Mouse (Mus musculus): ENCODE data around the gene Mpzl2.

Mpzl2 gene

GRCm38 (mm10) chr9:45090811-45091210 is 51.2 kb downstream of the Mpzl2 start:
- DNase-seq, result peak; percentile 5

GRCm38 (mm10) chr9:45092641-45093040 is 53.0 kb downstream of the Mpzl2 start:
- DNase-seq, result no peak

- no peak for DNase-seq
Observed at GRCm38 (mm10) chr9:45095149-45095937, 55.7 kb downstream of the Mpzl2 start.

- DNase-seq, result no peak
Observed at GRCm38 (mm10) chr9:45097877-45098276, 58.3 kb downstream of the Mpzl2 start.

- DNase-seq, result no peak
Observed at GRCm38 (mm10) chr9:45098426-45098825, 58.8 kb downstream of the Mpzl2 start.

GRCm38 (mm10) chr9:45102528-45102927 is 62.9 kb downstream of the Mpzl2 start:
- DNase-seq, result no peak

- no peak for DNase-seq
Observed at GRCm38 (mm10) chr9:45103211-45103979, 63.8 kb downstream of the Mpzl2 start.

Measured in retina, postnatal 1 day (tissue).